Mouse (Mus musculus): ENCODE measurements around the gene Rps29. TPM values are rescaled to one million over a fixed set of nuclear protein-coding genes. Genes with fewer than 3 reads are reported as not detected.

The Rps29 gene
- polyA plus RNA-seq, 1 experiment from 2014 or later, result 1,563 TPM

DNA sequence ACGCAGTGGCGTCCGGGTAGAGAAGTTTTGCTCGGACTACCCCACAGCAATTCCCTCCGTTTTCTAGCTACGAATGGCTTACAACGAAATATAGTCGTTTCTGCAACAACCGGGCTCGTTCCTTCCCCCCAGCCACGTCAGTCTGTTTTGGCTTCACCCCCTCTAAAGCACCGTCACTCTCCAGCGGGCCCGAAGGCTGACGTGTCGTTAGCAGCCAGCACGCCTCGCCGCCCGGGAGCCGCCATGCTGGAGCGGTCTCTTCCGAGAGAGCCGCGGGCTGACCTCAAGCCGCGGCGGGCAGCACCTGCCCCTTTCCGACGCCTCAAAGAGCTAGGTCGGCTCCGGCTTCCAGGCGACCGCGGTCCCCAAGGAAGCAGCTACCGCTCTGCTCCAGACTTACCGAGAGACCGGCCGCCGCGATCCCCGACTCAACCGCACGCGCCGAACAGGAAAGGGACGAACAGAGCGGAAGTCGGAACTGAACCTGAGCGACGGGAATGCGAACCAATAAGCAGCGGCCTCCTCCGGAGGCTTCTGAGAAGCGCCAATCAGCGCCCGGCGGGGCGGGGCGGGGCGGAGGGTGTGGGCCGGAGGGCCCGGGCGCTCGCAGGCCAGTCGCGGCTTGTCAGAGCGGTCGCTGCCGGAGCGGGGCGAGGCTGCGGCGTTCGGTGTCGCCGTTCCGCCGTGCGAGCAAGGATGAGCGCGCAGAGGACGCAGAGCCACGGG is 24.8 kb upstream of the Rps29 start, which contains the start of the genes Rpl36al and Mgat2:
Rpl36al (minus strand) TSS at position 501 of the 726 bp plus-strand sequence.
Mgat2 (plus strand) TSS at position 575 of the 726 bp plus-strand sequence.
- H3K4me3 ChIP-seq (ENCODE audit: low read length), result peak within 1 kb of the TSS; percentile 86
- H3K4me2 ChIP-seq (ENCODE audit: low read depth, low read length), result peak within 1 kb of the TSS; percentile 92
- H3K27me3 ChIP-seq (replicated peaks; ENCODE audit: control insufficient read depth, insufficient read depth, low read length), result no peaks in the 10 kb centered on the region
- peaks cover 4% of the 10 kb centered on the region; the same call in 1 of the 2 replicates for H3K36me3 ChIP-seq (ENCODE audit: control insufficient read depth, insufficient read depth, low read length)
- H3K9ac ChIP-seq (ENCODE audit: low read depth, low read length), result peak within 1 kb of the TSS; percentile 93
- H3K9me3 ChIP-seq (ENCODE audit: control insufficient read depth, low read length), result no peaks in the 10 kb centered on the region
- ATAC-seq, result peak; percentile 99
- peaks cover 17% of the 10 kb centered on the region for H3K4me1 ChIP-seq (ENCODE audit: control insufficient read depth, insufficient read depth, low read length)
- under 1% methylated on average over 82 of the region's 84 CpGs for WGBS
- H3K27ac ChIP-seq (ENCODE audit: low read length), result peak within 1 kb of the TSS; percentile 90

DNA sequence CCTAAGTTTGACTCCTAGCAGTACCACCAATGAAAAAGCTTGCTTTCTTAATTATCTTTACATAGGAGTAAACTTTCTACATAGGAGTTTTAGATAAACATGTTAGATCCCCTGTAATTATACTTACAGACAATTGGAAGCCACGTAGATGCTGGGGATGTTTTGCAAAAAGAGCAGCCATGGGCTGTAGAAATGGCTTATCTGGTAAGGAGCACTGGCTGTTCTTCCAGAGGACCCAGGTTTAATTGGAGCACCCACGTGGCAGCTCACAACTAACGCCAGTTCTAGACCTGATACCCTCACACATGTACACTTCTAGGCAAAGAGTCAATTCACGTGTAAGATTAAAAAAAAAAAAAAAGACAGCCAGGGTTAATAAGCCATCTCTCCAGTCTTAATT is 22.8 kb upstream of the Rps29 start:
- Histone ChIP-seq H3K36me3 (ENCODE audit: control insufficient read depth, insufficient read depth, low read length) (peaks cover 4% of the 10 kb centered on the region), H3K4me3 (ENCODE audit: low read length) (no peak overlapping the region)

DNA sequence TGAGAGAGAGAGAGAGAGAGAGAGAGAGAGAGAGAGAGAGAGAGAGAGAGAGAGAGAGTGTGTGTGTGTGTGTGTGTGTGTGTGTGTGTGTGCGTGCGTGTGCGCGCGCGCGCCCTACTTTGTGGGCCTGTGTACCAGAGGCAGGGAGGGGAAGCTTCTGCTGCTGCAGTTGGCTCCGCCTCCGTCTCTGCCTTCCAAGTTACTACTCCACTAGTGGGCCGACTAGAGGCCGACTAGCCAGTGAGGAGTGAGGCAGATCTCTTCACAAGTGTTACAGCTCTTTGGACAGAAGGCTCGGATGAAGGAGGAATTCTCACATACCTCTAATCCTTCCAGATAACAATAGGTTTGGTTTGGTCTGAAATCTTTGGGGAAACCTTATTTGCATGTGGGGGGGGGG is 20.4 kb upstream of the Rps29 start:
- no peak for ATAC-seq
- WGBS, result 58% methylated on average over 12 of the region's 12 CpGs
- H3K4me1 ChIP-seq (ENCODE audit: control insufficient read depth, insufficient read depth, low read length), result no peaks in the 10 kb centered on the region
- peaks cover 6% of the 10 kb centered on the region for H3K36me3 ChIP-seq (ENCODE audit: control insufficient read depth, insufficient read depth, low read length)
- no peak overlapping the region for H3K27ac ChIP-seq (ENCODE audit: low read length)
- H3K4me3 ChIP-seq (ENCODE audit: low read length), result no peak overlapping the region
- H3K27me3 ChIP-seq (replicated peaks; ENCODE audit: control insufficient read depth, insufficient read depth, low read length), result no peaks in the 10 kb centered on the region
- no peak overlapping the region for H3K9ac ChIP-seq (ENCODE audit: low read depth, low read length)
- no peak overlapping the region for H3K4me2 ChIP-seq (ENCODE audit: low read depth, low read length)
- H3K9me3 ChIP-seq (ENCODE audit: control insufficient read depth, low read length), result no peaks in the 10 kb centered on the region

More for the DNA sequence above, 22.8 kb upstream of the Rps29 start:
- 89% methylated on average over 4 of the region's 4 CpGs for WGBS
- Histone ChIP-seq H3K4me2 (ENCODE audit: low read depth, low read length) (no peak overlapping the region), H3K27me3 (replicated peaks; ENCODE audit: control insufficient read depth, insufficient read depth, low read length) (no peaks in the 10 kb centered on the region), H3K9me3 (ENCODE audit: control insufficient read depth, low read length) (no peaks in the 10 kb centered on the region), H3K27ac (ENCODE audit: low read length) (no peak overlapping the region), H3K9ac (ENCODE audit: low read depth, low read length) (no peak overlapping the region), H3K4me1 (ENCODE audit: control insufficient read depth, insufficient read depth, low read length) (peaks cover 10% of the 10 kb centered on the region)
- ATAC-seq, result no peak

DNA sequence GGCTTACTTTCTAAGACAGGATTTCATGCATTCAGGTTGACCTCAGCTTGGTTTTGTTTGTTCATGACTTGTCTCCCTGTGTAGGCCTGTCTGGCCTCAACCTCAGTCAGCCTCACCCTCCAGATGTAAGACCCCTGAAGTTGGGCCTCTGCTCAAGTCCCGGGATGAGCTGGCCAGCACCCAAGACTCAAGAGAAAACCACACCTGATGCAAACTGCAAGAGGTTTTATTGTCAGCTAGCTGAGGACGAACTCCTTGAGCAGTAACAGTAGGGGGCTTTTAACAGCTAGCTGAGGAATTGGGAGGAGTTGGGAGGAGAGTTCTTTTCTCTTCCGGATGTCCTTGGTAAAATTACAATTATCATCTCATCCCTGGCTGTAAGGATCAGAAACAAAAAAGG is 18.5 kb upstream of the Rps29 start:
- ATAC-seq, result no peak
- Histone ChIP-seq H3K36me3 (ENCODE audit: control insufficient read depth, insufficient read depth, low read length) (peaks cover 6% of the 10 kb centered on the region), H3K27me3 (replicated peaks; ENCODE audit: control insufficient read depth, insufficient read depth, low read length) (no peaks in the 10 kb centered on the region), H3K9me3 (ENCODE audit: control insufficient read depth, low read length) (no peaks in the 10 kb centered on the region), H3K4me3 (ENCODE audit: low read length) (no peak overlapping the region), H3K4me1 (ENCODE audit: control insufficient read depth, insufficient read depth, low read length) (no peaks in the 10 kb centered on the region), H3K4me2 (ENCODE audit: low read depth, low read length) (no peak overlapping the region), H3K9ac (ENCODE audit: low read depth, low read length) (no peak overlapping the region), H3K27ac (ENCODE audit: low read length) (no peak overlapping the region)
- 85% methylated on average over 3 of the region's 3 CpGs for WGBS

DNA sequence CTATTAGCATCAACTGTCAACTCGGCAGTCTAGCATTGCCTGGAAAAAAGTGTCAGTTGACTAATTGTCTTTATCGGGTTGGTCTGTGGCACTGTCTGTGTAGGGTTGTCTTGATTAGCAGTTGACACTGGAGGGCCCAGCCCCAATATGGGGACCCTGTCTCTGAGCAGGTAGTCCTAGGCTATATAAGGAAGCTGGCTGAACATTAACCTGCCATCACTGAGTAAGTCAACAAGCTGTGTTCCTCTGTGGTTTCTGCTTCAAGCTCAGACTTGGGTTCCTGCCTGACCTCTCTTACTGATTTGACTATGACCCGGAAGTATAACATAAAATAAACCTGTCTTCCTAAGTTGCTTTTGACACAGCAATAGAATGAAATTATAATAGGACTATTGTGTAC is 17.0 kb upstream of the Rps29 start:
- Histone ChIP-seq H3K4me2 (ENCODE audit: low read depth, low read length) (no peak overlapping the region), H3K4me1 (ENCODE audit: control insufficient read depth, insufficient read depth, low read length) (no peaks in the 10 kb centered on the region), H3K27me3 (replicated peaks; ENCODE audit: control insufficient read depth, insufficient read depth, low read length) (no peaks in the 10 kb centered on the region), H3K4me3 (ENCODE audit: low read length) (no peak overlapping the region), H3K27ac (ENCODE audit: low read length) (no peak overlapping the region), H3K36me3 (ENCODE audit: control insufficient read depth, insufficient read depth, low read length) (peaks cover 6% of the 10 kb centered on the region), H3K9me3 (ENCODE audit: control insufficient read depth, low read length) (no peaks in the 10 kb centered on the region), H3K9ac (ENCODE audit: low read depth, low read length) (no peak overlapping the region)
- ATAC-seq, result peak; percentile 81
- WGBS, result 78% methylated on average over 3 of the region's 3 CpGs

DNA sequence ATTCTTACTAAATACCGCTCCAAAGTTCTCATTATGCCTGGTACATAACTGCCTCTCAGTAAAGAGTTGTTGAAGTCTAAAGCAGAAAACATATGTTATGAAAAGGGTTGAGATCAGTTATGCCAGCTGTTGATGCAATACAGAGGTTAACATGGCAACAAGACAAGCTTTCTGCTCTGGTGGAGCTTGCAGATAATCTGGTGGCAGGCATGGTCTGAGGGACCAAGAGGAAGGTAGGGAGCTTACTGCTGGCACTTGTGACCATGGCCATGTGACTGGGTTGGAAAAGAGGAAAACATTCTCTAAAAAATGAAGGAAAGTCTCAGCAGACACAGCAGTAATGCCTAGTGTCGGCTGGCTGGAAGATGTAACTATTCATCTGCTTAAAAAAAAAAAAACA is 12.3 kb upstream of the Rps29 start:
- Histone ChIP-seq H3K4me1 (ENCODE audit: control insufficient read depth, insufficient read depth, low read length) (0 out of 2 replicates have a peak, but pooled peaks cover 2% of the 10 kb centered on the region), H3K27me3 (replicated peaks; ENCODE audit: control insufficient read depth, insufficient read depth, low read length) (no peaks in the 10 kb centered on the region), H3K9ac (ENCODE audit: low read depth, low read length) (no peak overlapping the region), H3K27ac (ENCODE audit: low read length) (no peak overlapping the region), H3K4me2 (ENCODE audit: low read depth, low read length) (no peak overlapping the region), H3K36me3 (ENCODE audit: control insufficient read depth, insufficient read depth, low read length) (0 out of 2 replicates have a peak, but pooled peaks cover 2% of the 10 kb centered on the region), H3K4me3 (ENCODE audit: low read length) (no peak overlapping the region), H3K9me3 (ENCODE audit: control insufficient read depth, low read length) (no peaks in the 10 kb centered on the region)
- 90% methylated on average over 2 of the region's 2 CpGs for WGBS
- ATAC-seq, result no peak

DNA sequence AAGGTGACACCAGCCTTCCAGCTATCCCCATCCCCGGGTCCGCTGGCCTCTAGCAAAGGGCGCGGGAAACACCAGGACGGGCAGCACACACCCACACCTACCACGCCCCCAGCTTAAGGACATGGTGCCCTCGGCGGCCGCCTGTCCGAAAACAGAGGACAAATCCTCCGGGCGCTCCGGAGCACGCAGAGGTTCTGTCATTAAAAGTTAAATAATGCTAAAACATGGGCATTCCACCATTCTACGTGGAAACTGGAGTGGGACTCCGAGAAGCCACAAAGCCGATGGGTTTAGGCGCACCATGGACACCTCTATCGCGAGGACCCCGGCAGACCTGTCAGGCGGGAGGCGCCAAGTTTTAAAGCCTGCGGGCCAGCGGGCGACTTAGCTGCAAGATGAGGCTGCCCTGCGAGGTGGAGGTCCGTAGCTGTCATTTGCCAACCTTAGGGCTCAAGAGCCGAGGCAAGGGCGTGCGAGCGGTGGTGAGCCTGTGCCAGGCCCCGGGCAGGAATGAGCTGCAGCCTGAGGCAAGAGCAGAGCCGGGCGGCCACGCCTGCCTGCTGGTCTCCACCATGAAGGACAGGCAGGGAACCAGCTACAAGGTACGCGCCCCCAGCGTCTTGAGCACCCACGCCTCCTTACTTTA is 9.6 kb upstream of the Rps29 start, which contains the start of gene Lrr1:
Lrr1 (plus strand) TSS at position 354 of the 646 bp plus-strand sequence.
- peak; percentile 96 for ATAC-seq
- H3K36me3 ChIP-seq (ENCODE audit: control insufficient read depth, insufficient read depth, low read length), result no peaks in the 10 kb centered on the region
- peak within 1 kb of the TSS; percentile 62; the same call in 1 of the 2 replicates for H3K27ac ChIP-seq (ENCODE audit: low read length)
- H3K4me1 ChIP-seq (ENCODE audit: control insufficient read depth, insufficient read depth, low read length), result 0 out of 2 replicates have a peak, but pooled peaks cover 2% of the 10 kb centered on the region
- WGBS, result under 1% methylated on average over 40 of the region's 40 CpGs
- no peaks in the 10 kb centered on the region for H3K27me3 ChIP-seq (replicated peaks; ENCODE audit: control insufficient read depth, insufficient read depth, low read length)
- H3K4me2 ChIP-seq (ENCODE audit: low read depth, low read length), result peak within 1 kb of the TSS; percentile 68
- H3K4me3 ChIP-seq (ENCODE audit: low read length), result peak within 1 kb of the TSS; percentile 79
- no peaks in the 10 kb centered on the region for H3K9me3 ChIP-seq (ENCODE audit: control insufficient read depth, low read length)
- H3K9ac ChIP-seq (ENCODE audit: low read depth, low read length), result peak within 1 kb of the TSS; percentile 77

DNA sequence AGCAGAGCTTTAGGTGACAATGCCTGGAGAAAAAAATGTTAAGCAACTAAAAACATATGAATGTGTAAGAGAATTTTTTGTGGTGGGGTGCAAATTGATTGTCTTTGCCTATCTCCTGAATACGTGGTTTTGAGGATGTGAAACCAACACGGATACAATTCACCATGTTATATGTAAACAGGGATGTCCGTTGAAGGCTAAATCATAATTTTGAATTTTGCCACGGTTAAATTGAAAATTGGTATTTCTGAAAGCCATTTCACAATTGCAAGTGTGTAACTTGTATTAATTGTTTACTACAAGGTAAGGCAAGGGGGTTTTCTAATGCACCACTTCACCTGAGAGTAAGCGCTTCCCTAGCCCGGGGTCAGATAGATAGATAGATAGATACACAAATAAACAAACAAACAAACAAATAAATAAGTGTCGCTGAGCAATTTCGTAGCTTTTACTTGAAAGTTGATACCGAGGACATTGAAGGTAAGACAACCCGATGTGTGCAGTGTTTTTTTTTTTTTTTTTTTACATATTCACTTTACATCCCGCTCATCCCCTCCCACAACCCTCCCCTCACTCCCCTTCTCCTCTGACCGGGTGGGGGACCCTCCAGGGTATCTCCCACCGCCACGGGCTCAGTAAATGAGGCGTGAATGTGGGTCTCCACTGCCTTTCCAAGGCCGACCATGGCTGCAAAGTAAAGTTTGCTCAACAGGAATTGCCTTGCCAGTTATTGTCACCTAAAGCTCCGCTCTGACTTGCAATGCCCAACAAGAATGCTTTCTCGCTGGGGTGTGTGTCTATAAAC is 8.9 kb upstream of the Rps29 start:
- Histone ChIP-seq H3K27ac (ENCODE audit: low read length) (no peak overlapping the region), H3K36me3 (ENCODE audit: control insufficient read depth, insufficient read depth, low read length) (no peaks in the 10 kb centered on the region), H3K4me3 (ENCODE audit: low read length) (peak overlapping the region; percentile 79), H3K4me2 (ENCODE audit: low read depth, low read length) (peak overlapping the region; percentile 68), H3K27me3 (replicated peaks; ENCODE audit: control insufficient read depth, insufficient read depth, low read length) (no peaks in the 10 kb centered on the region), H3K9ac (ENCODE audit: low read depth, low read length) (peak overlapping the region; percentile 77), H3K4me1 (ENCODE audit: control insufficient read depth, insufficient read depth, low read length) (0 out of 2 replicates have a peak, but pooled peaks cover 2% of the 10 kb centered on the region), H3K9me3 (ENCODE audit: control insufficient read depth, low read length) (no peaks in the 10 kb centered on the region)
- peak; percentile 61 for ATAC-seq
- 8% methylated on average over 18 of the region's 18 CpGs for WGBS

Measured in intestine, embryonic 16.5 days (tissue).